Mouse (Mus musculus) 3134 (cell line): ENCODE results near the gene Isy1.

Experiments
- DNase-seq: peaks from one replicate; pipeline ENCODE4 v3.0.0-alpha.2; 2011; ENCODE audit warnings: low spot score; ENCODE audit not compliant: insufficient read length; ENCODE audit errors: extremely low read depth

Gene Isy1

DNA sequence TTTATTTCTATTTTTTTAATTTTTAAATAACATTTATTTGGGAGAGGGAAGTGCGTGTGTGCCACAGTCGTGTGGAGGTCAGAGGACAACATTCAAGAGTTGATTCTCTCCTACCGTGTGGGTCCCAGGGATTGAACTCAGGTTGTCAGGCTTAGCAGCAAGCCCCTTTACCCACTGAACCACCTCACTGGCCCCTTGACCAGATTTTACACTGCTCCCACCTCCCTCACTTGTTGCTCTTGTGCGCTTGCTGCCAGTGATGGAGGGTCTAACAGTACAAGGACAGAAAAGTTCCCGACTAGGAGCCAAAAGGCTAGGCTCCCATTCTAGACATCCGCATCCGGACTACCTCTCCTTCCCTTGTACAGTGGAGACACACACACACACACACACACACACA, 33.1 kb downstream of the Isy1 start:
- no peak for DNase-seq

DNA sequence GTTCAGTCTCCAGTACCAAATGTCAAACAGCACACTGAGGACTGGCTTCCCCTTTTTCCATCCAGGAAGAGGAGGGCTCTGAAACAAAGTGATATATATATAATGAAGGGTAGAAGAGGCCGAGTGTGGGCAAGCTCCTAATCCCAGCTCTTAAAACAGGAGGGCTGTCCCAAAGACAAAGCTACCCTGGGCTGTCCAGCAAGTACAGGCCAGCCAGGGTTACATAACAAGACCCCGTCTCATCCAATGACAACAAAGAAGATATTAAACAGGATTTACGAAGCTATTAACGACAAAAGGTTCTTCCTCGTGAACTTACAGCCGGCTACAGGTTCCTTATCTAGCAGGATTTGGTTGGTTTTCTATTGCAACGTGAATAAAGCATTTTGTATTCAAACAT, 33.7 kb downstream of the Isy1 start:
- DNase-seq: no peak

GRCm38 (mm10) chr6:87804036-87804435, 34.6 kb downstream of the Isy1 start:
- DNase-seq: no peak

DNA sequence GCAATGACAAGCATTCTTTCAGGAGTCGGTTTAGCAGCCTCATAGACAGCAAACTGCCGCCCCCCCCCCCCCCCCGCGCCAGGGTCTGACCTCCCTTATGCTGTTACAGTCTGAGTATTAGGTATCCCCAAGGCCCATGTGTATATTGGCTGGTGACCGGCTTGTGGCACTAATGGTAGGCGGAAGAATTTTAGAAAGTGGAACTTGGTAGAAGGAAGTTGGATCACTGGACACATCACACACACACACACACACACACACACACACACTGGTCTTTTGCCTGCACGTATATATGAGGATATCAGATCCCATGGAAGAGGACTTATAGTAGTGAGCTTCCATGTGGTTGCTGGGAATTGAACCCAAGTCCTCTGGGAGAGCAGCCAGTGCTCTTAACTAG, 36.1 kb downstream of the Isy1 start:
- DNase-seq: no peak

DNA sequence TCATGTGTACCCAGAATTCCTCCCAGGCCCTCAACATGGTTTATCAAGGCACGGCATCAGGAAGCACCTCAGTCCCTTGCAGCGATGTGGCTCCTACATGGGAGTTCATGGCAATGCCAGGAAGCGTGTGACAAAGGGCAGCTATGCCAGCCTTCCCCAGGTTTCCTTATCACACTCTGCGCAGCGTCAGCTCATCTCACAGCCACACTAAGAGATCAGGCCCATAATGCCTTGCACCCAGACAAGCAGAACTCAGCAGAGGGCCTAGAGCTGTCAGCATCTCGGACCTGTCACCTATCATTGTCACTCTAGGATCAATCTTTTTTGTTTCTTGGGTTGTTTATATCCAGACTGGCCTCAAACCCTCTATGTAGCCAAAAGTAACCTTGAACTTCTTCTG, 39.0 kb downstream of the Isy1 start:
- DNase-seq: no peak

- DNase-seq: no peak
Measured at GRCm38 (mm10) chr6:87797321-87797720, 41.3 kb downstream of the Isy1 start.

DNA sequence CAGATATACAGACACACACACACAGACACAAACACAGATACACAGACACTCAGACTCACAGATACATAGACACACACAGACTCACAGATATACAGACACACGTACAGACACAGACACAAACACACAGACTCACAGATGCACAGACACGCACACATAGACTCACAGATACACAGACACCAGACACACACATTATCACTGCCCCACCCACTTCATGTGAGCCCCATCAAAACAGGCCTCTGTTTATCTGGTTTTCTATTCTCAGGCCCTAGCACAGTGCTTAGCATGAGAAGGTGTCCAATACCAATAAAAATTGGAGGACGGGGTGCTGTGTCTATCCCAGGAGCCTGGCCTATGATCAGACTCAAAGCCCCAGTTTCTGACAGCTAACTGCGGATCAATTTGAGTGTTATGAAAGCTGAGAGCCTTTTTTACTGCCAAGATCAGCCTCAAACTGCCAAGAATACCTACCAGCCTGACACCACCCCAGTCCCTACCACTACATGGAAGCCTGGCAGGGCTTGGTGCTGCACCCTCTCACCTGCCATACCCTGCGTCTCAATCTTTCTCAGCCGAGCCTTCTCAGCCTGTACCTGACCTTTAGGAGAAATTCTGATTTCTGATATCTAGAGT, 42.2 kb downstream of the Isy1 start:
- no peak for DNase-seq

- no peak for DNase-seq
Measured at GRCm38 (mm10) chr6:87795385-87796150, 43.0 kb downstream of the Isy1 start.

DNA sequence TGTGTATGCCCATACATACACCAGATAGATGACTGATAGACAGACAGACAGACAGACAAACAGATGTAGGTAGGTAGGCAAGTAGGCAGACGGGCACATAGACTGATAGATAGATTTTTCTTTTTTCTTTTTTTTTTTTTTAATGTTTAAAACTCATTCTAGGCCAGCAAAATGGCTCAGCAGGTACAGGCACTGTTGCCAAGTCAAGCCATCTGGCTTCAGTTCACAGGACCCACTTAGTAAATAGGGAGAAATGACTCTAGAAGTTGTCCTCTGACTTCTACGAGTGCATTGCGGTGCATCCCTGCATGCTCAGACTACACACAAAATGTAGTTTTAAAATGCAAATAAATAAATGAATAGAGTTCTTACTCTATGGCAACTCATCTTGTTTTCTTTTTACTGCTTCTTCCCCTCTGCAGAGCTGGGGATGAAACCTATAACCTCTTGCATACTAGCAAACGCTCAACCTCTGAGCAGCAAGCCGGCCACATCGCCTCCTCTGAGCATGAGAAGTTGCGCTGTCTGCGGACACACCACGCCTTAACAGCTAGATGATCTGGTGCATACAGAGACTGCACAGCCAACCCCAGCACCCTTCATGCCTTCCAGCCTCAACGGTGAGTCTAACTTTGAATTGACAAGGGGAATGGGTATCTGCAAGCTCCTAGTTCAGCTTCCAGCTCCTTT, 44.6 kb downstream of the Isy1 start:
- DNase-seq: no peak

DNA sequence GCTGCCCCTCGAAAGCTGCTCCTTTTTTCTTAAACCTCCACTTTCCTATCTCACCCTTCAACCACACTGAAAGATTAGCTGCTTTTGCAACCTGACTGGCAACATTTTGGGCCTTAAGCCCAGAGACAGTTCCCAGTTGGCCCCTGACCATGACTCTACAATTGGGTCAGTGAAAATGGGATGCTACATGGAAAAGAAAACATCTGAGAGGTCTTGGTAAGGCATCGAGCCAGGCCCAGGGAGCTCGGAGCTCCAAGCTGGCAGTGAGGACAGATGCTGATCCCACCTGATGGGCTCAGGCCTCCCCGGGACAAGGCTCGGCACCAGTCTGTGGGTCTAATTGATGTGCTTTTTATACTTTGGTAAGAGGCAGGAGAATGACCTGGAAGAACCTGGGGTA, 46.8 kb downstream of the Isy1 start:
- DNase-seq: no peak

GRCm38 (mm10) chr6:87790779-87791480, 47.7 kb downstream of the Isy1 start:
- no peak for DNase-seq

GRCm38 (mm10) chr6:87789791-87790190, 48.8 kb downstream of the Isy1 start:
- DNase-seq: no peak

DNA sequence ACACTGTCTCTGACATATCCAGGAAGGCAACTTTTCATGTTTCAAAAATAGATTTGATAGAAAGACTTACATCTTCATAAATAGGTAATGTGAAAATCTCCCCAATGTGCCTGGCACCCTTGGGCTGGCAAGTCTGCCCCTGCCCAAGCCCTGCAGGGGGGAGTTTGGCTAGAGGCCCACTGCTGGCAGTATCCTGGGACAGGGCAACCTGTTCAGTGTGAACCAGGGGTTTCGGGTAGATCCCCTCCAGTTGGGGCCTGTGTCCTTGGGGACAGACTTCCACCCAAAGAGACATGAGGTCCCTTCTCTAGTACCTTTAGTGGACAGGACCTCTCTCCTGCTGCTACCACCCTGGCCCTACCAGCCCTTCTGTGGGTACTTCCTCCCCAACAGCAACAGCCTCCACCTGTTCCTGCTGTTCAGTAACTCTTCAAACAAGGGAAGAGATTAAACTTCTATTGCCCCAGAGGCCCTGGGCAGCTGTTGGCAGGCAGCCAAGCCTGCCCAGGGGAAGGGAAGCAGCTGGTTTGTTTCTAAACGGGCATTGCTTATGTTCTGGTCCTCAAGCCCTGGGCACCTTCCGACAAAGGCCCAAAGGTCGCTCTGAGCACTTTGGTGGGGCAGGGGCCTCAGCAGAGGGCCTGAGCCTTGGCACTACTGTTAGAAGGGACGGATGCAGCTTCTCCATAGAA, 49.6 kb downstream of the Isy1 start:
- DNase-seq: no peak

GRCm38 (mm10) chr6:87788266-87788895, 50.2 kb downstream of the Isy1 start:
- no peak for DNase-seq

DNA sequence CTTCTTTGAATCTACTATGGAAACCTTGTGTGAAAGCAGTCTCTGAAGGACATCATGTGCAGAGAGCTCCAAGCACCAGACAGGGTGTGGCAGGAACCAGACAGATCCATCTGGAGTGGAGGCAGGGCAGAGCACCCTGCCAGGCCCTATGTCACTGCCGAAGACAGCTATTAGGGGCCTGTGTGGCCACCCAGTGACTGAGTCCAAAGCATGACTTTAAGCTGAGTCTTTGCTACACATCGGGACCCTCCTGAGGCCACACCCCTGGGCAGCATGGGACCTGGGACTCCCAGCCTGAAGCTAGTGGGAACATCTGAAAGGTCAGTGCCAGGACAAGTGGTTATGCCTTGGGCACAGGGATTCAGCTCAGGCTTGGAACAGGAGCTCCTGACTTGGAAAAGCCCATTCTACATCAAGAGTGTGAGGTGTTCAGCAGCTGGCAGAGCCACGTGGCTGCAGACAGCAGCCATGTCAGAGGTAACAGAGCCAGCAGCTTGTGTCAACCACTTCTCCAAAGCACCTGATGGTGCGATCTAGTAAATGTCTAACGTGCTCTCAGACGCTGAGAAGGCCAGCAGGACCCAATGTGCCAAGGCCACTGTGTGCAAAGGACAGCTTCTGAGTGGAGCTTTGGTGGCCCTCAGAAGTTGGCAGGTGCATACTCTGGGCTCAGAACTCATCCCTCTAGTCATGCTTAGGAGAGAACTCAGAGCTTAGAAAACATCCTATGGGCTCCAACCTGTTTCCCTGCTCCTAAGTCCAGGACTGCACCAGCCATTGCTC, 51.3 kb downstream of the Isy1 start:
- DNase-seq: no peak

DNA sequence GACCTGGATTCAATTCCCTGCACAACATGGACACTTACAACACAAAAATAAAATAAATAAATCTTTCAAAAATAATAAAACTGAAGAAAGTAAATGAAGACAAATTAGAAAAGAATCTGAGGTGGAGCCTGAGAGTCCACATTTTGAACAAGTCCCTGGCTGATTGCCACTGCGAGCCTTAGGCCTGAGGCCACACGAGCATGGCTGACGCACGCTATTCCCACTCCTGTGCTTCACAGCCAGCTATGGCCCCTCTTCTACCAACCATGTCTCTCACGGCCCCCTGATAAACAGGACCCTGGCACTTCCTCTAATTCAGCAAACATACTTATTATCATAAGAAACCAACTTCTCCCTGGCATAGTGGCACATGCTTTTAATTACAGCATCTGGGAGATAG, 52.0 kb downstream of the Isy1 start:
- no peak for DNase-seq

- DNase-seq: no peak
Measured at GRCm38 (mm10) chr6:87784033-87784432, 54.6 kb downstream of the Isy1 start.

GRCm38 (mm10) chr6:87780546-87781301, 57.9 kb downstream of the Isy1 start:
- no peak for DNase-seq
